Mouse (Mus musculus): ENCODE measurements around the gene Mrpl18.
A peak's percentile ranks its signal among the peaks of the same experiment; 100 is the strongest.
"Not testable (repeated sequence)": the region's sequence is repeated elsewhere in the genome, so short reads cannot be mapped to it uniquely, and the experiment has no call there.

Gene Mrpl18

DNA sequence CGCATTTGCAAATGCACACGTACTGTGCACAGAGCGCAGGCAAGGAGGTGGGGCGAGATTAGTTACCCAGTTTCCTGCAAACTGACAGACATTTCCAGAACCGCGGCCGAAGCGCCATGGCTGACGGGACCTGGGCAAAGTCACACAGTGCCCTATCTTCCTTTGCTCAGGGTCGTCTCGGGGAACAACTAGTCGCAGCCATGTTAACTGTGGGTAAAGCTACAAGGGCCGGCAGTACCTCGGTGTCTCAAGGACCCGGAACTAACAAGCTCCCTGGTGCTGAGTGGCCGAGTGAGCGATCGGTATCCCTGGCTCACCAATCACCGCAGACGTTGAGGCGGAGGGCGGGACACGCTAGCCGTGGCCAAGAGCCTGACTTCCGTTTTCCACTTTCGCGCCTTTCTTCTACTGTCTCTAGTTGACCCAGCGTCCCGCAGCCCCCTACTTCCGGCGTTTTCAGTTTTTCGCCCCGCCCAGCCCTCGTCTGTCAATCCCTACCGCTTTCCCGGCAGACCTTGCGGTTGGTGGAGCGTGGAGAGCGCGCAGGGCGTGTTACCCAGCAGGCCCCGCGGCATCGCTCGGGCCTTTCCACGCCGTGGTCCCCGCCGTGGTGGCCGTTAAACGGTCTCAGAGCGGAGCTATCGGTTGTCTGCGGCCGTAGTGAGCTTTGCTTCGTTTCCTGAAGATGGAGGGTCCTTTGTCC, at the start of gene Mrpl18:
Mrpl18 (minus strand) TSS at position 465 of the 703 bp plus-strand sequence.
- peak; percentile 99 for DNase-seq

DNA sequence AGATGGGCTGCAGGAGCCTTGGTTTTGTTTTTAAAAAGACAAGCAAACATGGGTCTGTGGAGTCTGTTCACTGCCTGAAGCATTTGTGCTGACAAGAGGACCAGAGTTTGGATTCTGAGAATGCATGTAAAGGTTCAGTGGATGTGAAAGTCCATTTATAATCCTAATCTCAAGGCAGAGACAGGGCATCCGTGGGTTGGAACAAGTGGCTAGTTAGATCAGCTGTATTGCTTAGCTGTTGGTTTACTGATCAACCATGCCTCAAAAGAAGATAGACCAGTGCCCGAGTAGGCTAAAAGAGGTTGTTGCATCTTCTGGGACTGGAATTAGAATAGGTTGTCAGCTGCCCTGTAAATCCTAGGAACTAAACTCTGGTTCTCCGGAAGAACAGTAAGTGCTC, 47.3 kb upstream of the Mrpl18 start:
- DNase-seq, result no peak

DNA sequence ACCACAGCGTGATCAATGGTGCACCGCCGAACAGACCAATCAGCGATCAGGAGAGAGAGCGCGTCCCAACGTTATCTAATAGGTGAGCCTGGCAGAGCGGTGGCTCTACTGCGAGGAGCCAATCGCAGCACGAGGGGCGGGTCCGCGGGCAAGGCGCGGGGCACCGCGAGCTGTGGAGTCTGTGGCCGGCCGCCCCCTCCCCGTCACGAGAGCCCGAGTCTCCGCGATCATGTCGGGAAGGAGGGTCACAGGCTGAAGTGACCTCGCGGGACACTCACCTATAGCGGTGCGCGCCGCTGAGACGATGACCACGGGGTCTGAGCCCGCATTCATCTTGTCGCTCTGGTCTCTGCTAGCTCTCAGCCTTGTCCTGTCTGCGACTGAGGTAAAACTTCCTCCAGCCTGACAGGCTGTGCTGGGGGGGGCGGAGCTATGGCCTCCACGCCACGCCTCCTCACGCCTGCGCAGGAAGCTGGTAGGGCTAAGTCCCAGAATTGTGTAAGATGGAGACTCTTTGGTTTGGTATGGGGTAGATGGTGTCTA, 44.3 kb upstream of the Mrpl18 start, which contains the start of gene Acat2:
Acat2 (minus strand) TSS at position 417 of the 543 bp plus-strand sequence.
- DNase-seq, result peak; percentile 96

DNA sequence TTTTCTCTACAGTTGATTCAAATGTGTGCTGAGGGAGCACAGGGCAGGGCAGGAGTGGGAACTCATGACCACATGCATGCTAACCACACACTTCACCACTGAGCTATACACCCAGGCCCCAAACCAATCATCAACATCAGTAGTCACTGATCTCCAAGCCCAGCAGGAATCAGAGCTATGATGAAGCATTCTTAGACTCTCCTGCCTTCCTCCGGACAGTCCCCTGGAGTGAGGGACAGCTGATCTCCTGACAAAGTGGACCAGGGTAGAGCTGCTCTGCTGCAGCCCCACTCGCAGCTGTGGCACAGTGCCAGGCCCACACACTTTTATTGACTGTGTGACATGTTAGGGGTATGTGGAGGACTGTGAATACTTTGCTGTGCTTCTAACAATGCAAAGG, 43.2 kb upstream of the Mrpl18 start:
- DNase-seq, result peak; percentile 52

DNA sequence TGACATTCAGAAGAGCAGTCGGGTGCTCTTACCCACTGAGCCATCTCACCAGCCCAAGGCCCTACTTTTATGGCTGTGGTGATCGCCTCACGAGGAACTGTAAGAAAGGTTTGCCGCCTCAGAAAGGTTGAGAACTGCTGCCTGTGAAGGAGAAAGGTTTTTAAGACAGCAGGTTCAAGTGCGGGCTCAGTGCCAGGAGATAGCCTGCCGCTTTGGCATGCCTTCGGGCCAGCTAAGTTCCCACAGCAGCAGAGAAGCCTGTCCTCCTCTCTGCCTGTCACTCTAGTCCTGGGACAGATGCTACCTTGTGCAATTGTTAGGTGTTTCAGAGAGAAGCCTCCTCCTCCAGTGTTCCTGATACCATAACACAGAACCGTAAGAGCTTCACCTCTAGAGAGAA, 40.5 kb upstream of the Mrpl18 start:
- no peak for DNase-seq

DNA sequence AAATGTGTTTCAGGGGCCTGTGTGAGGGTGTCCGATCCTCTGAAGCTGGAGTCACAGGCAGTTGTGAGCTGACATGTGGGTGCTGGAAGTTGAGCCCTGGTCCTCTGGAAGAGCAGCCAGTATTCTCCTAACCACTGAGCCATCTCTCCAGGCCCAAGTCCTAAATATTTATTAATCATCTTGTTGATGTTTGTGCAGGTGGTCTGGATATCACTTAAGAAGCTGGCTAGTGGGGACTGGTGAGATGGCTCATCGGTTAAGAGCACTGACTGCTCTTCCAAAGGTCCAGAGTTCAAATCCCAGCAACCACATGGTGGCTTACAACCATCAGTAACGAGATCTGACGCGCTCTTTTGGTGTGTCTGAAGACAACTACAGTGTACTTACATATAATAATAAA, 33.5 kb upstream of the Mrpl18 start:
- no peak for DNase-seq

DNA sequence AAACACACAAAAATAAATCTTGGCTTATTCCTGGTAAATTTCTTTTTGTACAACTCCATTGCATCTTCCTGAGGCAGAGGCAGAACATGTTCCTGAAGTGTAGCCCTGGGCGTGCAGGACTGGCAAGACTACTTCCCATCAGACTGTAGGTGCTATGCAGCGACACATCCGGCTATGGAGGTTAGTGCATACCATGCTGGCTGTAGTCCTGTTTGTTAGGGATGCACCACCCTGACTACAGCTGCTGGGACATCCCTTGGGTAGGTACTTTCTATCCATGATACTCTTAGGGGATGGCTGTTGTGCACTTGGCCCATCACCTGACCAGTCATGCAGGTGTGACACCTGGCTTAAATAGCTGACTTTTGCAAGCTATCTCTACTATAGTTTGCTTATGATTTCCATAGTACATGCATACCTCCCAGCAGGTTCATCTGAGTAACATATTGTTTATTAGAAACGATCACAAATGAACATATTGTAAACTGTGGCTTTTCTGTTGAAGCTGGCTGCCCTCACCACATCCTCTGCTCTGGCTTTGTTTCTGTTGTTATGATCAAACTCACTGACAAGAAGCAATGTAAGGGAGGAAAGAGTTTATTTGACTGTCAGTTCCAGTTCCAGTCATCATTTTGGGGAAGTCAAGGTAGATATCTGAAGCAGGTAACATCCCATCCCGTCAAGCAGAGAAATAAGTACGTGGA, 26.5 kb upstream of the Mrpl18 start:
- no peak for DNase-seq

DNA sequence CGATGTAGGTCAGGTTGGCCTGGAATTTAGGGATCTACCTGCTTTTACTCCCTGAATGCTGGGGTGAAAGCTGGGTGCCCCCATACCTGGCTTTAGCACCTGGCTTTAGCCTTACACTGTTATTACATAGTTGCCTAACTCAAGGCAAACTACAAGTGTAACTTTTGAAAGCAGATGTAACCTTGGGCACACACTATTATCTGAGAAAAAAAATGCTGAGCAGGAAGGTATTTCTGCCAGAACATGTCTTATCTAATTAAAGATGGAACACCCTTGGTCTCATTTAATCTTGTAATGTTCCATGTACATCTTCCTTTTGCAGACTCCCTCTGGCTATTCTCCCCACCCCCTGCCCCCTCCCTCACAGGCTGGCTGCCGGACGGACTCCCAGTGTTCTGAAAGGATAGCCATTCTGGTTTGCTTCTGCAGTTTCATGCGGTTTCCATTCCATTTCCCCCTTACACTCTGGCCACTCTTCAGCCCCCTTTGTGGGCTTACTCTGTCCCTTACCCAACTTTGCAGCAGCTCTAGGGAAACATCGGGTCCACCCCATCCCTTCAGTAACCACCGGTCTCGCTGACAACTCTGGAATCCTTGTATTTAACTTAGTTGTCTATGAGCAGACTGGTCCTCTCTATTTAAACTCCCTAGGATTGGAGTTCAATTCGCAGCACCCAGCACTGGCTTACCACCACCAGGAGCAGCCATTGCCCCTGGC, 25.6 kb upstream of the Mrpl18 start:
- DNase-seq, result no peak

DNA sequence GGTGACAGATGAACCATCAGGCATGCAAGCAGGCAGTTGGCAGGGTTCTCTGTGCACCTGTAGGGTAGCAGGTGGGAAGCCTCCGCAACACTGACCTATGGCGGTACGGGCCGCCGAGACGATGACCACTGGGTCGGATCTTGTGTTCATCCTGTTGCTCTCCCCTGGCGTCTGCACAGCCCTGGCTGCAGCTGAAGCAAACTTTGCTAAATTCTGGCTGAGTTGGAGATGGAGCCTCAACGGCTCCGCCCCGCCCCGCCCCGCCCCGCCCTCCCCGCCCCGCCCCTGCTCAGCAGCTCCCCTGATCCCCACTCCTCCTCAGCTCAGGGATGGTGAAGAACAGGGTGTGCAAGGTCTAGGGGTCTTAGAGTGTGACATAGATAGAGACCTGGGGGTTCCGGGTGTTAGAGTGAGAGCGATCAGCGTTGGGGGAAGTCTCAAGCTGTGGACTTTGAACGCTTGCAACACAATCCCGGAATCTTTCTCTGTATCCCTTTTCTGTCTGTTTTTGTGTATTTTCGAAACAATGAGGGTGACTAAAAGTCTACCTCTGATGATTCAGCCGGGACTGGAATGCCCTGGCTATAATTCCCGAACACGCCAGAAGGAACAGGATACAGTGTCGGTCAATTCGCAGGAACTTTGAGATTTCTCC, 24.1 kb upstream of the Mrpl18 start, which contains the start of gene Acat3:
Acat3 (minus strand) TSS at position 450 of the 655 bp plus-strand sequence.
- peak; percentile 70 for DNase-seq

DNA sequence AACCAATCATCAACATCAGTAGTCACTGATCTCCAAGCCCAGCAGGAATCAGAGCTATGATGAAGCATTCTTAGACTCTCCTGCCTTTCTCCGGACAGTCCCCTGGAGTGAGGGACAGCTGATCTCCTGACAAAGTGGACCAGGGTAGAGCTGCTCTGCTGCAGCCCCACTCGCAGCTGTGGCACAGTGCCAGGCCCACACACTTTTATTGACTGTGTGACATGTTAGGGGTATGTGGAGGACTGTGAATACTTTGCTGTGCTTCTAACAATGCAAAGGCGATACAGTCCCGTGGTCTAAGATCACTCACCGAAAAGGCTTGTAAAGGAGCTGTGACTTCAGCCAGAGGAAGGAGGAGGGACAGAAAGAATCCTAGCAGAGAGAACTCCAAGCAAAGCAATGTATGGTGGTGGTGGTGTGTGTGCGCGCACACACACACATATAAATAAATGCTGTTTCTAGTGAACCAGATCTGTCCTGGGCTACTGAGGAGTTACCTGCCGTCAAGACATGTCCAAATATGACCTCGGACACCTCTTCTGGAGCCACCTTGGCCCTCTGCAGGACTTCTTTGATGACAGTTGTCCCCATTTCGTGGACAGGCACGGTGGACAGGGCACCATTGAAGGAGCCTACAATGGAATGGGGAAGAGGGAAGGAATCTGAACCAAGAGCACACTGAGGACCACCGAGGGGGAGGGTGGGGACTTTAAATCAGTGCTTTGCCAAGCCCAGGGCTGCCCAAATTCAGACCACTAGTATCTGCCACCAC, 23.4 kb upstream of the Mrpl18 start:
- not testable (repeated sequence) for DNase-seq

DNA sequence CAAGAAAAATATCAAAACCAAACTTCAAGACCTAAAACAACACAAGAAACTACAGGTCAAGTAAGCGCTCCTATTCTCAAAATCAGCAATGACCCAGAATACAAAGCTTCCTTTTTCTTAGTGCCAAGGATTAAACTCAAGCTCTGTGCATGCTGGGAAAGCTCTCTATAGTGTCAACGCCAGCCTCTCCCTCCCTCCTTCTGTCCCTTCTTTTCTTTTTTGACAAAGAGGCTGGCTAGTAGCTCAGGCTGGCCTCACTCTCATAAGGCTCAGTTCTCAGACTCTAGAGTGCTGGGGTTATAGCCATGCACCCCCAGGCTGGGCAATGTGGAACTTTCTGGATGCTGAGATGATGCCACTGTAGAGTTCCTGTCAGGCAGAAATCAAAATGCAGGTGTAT, 21.9 kb upstream of the Mrpl18 start:
- no peak for DNase-seq

DNA sequence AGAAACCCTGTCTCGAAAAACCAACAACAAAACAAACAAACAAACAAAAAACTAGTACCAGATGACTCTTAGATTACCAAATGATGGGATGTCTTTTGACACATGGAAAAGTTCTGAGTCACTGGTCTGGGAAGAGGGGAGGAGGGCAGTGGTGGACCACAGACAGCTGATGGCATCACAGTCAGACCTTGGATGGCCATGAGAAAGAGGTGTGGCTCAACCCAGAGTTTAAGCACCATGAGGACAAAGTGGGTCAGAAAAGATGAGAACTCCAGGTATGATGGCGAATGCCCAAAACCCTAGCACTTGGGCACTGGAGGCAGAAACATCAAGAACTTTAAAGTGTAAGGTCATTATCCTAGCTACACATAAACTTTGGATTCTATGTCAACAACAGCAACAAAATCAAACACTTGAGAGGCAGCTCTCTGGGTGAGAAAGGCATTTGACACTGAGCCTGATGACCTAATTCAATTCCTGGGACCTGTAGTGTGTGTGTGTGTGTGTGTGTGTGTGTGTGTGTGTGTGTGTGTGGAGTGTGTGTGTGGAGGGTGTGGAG, 21.3 kb upstream of the Mrpl18 start:
- DNase-seq, result no peak

DNA sequence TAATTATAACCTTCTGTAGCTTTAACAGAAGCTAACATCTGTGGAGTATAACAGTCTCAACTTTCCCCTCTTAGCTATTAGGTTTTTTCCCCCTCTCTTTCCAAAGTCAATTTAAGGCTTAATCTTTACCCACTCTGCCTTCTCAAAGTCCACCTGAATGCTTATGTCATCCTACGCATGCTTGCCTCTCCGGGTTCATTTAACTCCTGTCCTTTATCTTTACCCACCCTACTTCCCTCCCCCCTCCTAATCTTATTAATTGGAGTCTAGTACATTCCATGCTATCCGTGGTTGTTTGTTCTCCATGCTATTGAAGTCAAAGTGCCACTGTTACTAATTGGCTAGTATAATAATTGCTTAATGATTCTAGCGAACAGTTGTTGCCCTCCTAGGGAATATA, 19.6 kb upstream of the Mrpl18 start:
- no peak for DNase-seq

DNA sequence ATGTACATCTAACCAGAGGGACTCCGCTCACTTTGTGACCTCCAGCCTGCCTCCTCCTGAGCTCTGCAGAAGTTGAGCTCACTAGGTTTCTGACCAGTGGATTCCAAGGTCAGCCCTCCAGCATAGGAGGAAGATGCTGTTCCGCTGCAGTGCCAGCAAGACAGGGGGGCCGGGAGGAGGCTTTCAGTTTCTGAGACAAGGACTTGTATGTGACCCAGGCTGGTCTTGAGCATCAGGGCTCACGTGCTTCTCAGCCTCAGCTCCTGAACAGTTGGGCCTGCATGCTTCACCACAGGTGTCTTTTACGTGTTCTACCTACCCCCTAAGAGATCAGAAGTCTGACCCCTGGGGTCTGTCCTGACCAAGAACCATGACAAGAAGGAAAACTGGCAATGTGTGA, 15.4 kb upstream of the Mrpl18 start:
- not testable (repeated sequence) for DNase-seq

DNA sequence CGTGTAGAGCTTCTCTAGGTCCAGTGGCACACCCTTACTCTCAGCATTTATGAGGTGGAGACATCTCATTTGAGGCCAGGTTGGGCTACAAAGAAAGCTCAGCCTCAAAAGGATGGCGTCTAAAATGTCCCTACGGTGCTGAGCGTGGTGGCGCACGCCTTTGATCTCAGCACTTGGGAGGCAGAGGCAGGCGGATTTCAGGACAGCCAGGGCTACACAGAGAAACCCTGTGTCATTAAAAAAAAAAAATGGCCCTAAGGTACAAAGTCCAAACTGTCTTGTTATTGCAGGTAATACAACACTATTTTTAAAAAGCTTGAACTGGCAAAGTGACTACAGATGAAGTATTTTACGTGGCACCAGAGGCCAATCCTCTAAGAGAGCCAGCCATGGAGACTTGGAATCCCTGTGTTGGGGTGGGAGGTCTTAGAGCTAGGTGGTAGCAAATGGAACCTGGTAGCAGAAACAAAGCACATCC, 9.6 kb upstream of the Mrpl18 start:
- no peak for DNase-seq

DNA sequence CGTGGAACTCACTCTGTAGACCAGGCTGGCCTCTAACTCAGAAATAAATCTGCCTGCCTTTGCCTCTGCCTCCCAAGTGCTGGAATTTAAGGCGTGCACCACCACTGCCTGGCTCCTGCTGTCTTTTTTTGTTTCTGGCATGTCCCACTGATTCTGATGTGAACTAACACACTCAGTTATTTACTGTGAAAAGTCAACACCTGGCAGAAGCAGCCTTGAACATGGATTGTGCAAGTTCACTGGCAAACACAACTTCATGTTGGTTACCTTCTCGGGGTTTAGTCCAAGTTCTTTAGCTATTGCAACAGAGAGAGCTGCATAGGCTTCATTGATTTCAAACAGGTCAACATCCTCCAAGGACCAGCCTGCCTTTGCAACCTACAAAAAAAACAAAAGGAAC, 8.9 kb upstream of the Mrpl18 start:
- no peak for DNase-seq

DNA sequence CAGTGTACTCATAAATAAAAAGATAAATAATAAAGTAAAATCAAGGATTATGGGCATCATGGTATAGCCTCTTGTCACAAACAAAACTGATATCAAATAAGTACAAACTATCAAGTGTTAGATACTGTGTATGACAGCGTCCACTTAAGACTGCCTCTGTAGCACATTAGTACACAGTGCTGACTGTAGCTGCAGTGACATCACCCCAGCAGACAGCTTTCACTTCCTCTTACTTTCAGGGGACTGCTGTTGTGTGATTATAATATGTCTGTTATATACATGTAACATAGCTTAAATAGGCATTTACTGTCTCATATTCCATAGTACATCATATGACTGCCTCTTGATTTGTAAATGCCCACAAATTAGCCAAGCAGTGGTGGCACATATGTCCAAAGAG, 4.9 kb upstream of the Mrpl18 start:
- DNase-seq, result no peak

DNA sequence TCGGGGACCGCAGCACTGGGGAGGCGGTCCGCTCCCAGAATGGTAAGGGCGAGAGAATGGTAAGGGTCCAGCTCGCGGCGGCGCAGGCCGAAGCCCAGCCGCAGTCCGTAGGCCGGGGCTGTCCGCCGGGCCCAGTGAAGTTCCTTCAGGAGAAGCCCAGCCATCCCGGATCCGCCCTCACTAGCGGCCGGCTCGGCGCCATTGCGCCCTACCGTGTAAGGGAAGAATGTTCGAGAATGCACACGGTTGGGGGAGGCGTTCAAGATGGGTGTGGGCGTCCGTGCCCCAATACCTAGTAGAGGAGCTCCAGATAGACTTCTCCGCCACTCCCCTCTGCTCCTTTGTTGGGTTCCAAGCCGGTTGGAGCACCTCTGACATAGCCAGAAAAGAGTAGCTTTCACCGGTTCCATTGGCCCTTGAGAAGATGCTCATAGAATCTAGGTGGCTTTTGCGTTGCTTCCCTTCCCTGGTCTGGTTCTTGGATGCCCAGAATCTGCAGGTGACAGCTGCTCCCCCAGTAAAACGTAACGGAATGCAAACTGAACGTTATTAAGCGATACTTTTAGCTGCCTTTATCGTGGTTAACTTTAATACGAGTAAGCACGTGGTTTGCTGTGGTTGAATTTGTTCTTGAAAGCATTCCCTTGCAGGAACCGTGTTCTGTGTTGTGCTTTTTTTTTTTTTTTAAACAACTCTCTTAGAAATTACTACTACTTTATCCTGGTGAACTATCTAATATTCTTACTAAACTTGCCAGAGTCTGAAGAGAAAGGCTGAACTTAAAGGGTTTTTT, 639 bp upstream of the Mrpl18 start:
- no peak for DNase-seq

DNA sequence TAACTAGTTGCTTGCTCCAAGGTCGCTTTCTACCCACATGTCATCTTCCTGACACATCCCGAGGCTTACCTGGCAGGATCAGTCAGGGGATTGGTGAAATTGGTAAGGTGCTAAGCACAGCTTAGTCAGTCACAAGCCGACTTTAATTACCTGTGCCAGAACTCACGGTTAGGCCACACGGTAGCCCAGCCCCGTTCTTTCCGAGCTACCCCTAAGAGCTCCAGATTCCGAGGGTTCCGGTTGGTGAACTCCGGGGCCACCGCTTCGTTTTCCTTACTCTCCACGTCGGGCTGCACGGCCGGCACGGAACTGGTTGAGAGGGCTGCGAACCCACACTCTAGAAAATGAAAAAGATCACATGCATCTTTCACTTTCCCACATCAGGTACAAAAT, 661 bp downstream of the Mrpl18 start, which contains the start of gene Tcp1:
Tcp1 (plus strand) TSS at position 214 of the 393 bp plus-strand sequence.
- no peak for DNase-seq

DNA sequence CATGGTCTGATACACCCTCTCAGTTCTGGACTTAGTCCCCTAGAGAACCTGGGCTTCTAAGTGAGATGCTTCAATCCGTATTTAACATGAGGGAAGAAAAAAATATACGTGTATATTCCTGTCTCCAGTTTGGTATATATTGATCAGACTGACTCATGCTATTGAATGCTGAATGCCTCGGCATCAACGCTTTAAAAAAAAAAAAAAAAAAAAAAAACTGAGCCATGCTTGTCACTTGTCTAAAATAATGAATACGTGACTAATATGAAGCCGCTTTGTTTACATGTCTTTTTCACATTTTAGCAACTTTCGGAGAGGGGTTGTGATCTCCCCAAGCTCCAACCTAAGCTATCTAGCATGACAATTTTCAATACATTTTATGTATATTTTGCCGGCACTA, 5.8 kb downstream of the Mrpl18 start:
- no peak for DNase-seq

All from cerebellum, adult 11-12 months (tissue).